Comparison of ENCODE assay signal across 22 mouse cellular contexts in genomic region chr5:47390735-47391134, GRCm38 (mm10).
DNase-seq lines count a peak whose midpoint lies in the region; ATAC-seq and TF ChIP-seq lines count a peak whose summit lies in the region.
"Had no signal": no experiment of that assay in that cellular context is flagged by ENCODE, and none has a peak within 500 bp of the region (broad histone marks: within the 10 kb centered on the region; RNA-seq: fewer than 3 reads in every experiment).

No protein-coding gene starts in this region.

- no peak for TF ChIP-seq EP300 in lung, postnatal 0 days (IDR thresholded peaks at IDR 0.05)

- no peak overlapping the region for H3K4me2 ChIP-seq in lung, postnatal 0 days (replicated peaks; ENCODE audit: low read depth, low read length)
- H3K4me2 ChIP-seq: embryonic facial prominence, embryonic 13.5 days; embryonic facial prominence, embryonic 15.5 days; forebrain, embryonic 13.5 days; forebrain, embryonic 15.5 days had no signal

- no peaks in the 10 kb centered on the region for H3K36me3 ChIP-seq in lung, postnatal 0 days (ENCODE audit: insufficient read depth, low read length)
- H3K36me3 ChIP-seq: embryonic facial prominence, embryonic 13.5 days; embryonic facial prominence, embryonic 15.5 days; forebrain, embryonic 15.5 days had no signal

- H3K9ac ChIP-seq in lung, postnatal 0 days (replicated peaks; ENCODE audit: low read depth), result no peak overlapping the region
- H3K9ac ChIP-seq: embryonic facial prominence, embryonic 13.5 days; embryonic facial prominence, embryonic 15.5 days; forebrain, embryonic 13.5 days; forebrain, embryonic 15.5 days; forebrain, postnatal 0 days had no signal

- no peaks in the 10 kb centered on the region for H3K27me3 ChIP-seq in lung, postnatal 0 days (replicated peaks; ENCODE audit: insufficient read depth, low read length)
- H3K27me3 ChIP-seq: embryonic facial prominence, embryonic 13.5 days; embryonic facial prominence, embryonic 15.5 days; forebrain, embryonic 13.5 days; forebrain, embryonic 15.5 days had no signal

- H3K27ac ChIP-seq in lung, postnatal 0 days (ENCODE audit: low read length), result no peak overlapping the region
- H3K27ac ChIP-seq: embryonic facial prominence, embryonic 13.5 days; embryonic facial prominence, embryonic 15.5 days; forebrain, embryonic 13.5 days; forebrain, embryonic 15.5 days had no signal

- no peak for ATAC-seq in lung, postnatal 0 days
- ATAC-seq: forebrain, embryonic 13.5 days; forebrain, embryonic 15.5 days; forebrain, postnatal 0 days had no signal

- no peak for TF ChIP-seq CTCF in lung, postnatal 0 days (IDR thresholded peaks at IDR 0.05)

- 73% methylated on average over 2 of the region's 2 CpGs for WGBS in lung, postnatal 0 days

- no peaks in the 10 kb centered on the region for H3K9me3 ChIP-seq in lung, postnatal 0 days (ENCODE audit: low read length)
- H3K9me3 ChIP-seq: embryonic facial prominence, embryonic 13.5 days; embryonic facial prominence, embryonic 15.5 days; forebrain, embryonic 13.5 days; forebrain, embryonic 15.5 days had no signal

- DNase-seq in 3T3-L1 (ENCODE audit: low read depth, low spot score), result peak; percentile 15
- peak; percentile 59 for DNase-seq in 416B (ENCODE audit: low read depth)
- peak; percentile 13 for DNase-seq in NIH3T3 (ENCODE audit: low read depth)
- peak; percentile 45 for DNase-seq in gonadal fat pad, adult 2 months (ENCODE audit: low read depth)
- DNase-seq in lung, postnatal 0 days (ENCODE audit: low spot score), result no peak
- DNase-seq in testis, postnatal 14 days (ENCODE audit: low spot score), result no peak
- DNase-seq in right cerebral cortex, postnatal 14 days, result no peak
- DNase-seq: adrenal gland, adult 2 months; adrenal gland, postnatal 10 days; adrenal gland, postnatal 25 days; cerebellum, adult 11 months; cerebellum, adult 18-20 months; cerebellum, adult 8-10 months; cerebellum, adult 9-11 months; cerebellum, postnatal 36 days; embryo, embryonic 11 days; forebrain, postnatal 0 days had no signal

- H3K4me3 ChIP-seq in lung, postnatal 0 days (ENCODE audit: low read depth, low read length), result no peak overlapping the region
- H3K4me3 ChIP-seq: embryonic facial prominence, embryonic 13.5 days; embryonic facial prominence, embryonic 15.5 days; erythroblast, embryonic 14.5 days; forebrain, embryonic 13.5 days; forebrain, embryonic 15.5 days had no signal

- H3K4me1 ChIP-seq in lung, postnatal 0 days (ENCODE audit: insufficient read depth, low read depth, low read length), result no peaks in the 10 kb centered on the region
- H3K4me1 ChIP-seq: embryonic facial prominence, embryonic 13.5 days; embryonic facial prominence, embryonic 15.5 days; forebrain, embryonic 13.5 days; forebrain, embryonic 15.5 days had no signal

Comparison
In these comparisons a context has a peak if more than half of its experiments do, and no peak if none do; other contexts are left out.
1. DNase-seq: peak in 3T3-L1 (single experiment), 416B (single experiment), NIH3T3 (single experiment) and gonadal fat pad, adult 2 months (single experiment); none in lung, postnatal 0 days (single experiment), testis, postnatal 14 days (single experiment) and right cerebral cortex, postnatal 14 days (single experiment).